Mouse (Mus musculus): ENCODE data around the gene Gm14085. TPM values are rescaled to one million over a fixed set of nuclear protein-coding genes. Genes with fewer than 3 reads are reported as not detected.

The Gm14085 gene
- 0.01 and 0.03 TPM in 2 replicates for polyA plus RNA-seq (2012; rRNA removed)

GRCm38 (mm10) chr2:122484641-122485040 is at the start of gene Gm14085:
Gm14085 (plus strand) TSS chr2:122484941.

Other genes with a start within 250 kb of the Gm14085 start
- gene Duox2, start 186.5 kb upstream of the Gm14085 start, polyA plus RNA-seq (2012; rRNA removed) = 0.01 and 0.02 TPM in 2 replicates
- gene Duoxa2, start 186.0 kb upstream of the Gm14085 start, polyA plus RNA-seq (2012; rRNA removed) = not detected in 2 replicates
- 0.03 TPM in 1 of 2 replicates, not detected in the other for gene Duoxa1, start 171.2 kb upstream of the Gm14085 start, polyA plus RNA-seq (2012; rRNA removed)
- not detected in 2 replicates for gene Duox1, start 169.3 kb upstream of the Gm14085 start, polyA plus RNA-seq (2012; rRNA removed)
- gene Shf, start 115.8 kb upstream of the Gm14085 start, polyA plus RNA-seq (2012; rRNA removed) = 6.4 and 7.1 TPM in 2 replicates
- gene Slc28a2, start 58.5 kb upstream of the Gm14085 start, polyA plus RNA-seq (2012; rRNA removed) = 1.8 and 2.2 TPM in 2 replicates
- 16.0 and 18.6 TPM in 2 replicates for gene Gatm, start 126.4 kb downstream of the Gm14085 start, polyA plus RNA-seq (2012; rRNA removed)
- gene AA467197, start 152.0 kb downstream of the Gm14085 start, polyA plus RNA-seq (2012; rRNA removed) = 6.6 and 7.8 TPM in 2 replicates
- 1.7 and 1.9 TPM in 2 replicates for gene Slc30a4, start 217.7 kb downstream of the Gm14085 start, polyA plus RNA-seq (2012; rRNA removed)

All from liver, embryonic 18 days (tissue).